Comparison of ENCODE assay signal across 20 mouse cellular contexts in the genomic region with DNA sequence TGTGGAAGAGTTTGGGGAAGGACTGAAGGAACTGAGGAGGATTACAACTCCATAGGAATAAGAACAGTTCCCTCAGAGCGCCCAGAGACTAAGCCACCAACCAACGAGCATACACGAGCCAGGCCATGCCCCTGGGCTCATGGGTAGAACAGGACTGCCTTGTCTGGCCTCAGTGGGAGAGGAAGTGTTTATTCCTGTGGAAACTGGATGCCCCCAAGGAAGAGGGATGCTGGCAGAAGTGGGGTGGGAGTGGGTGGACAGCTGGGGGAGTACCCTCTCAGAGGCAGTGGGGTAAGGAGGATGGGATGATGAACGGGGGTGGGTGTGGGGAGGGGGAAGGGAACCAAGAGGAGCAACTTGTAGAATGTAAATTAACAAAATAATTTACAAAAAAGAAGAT.
"Had no signal": no experiment of that assay in that cellular context is flagged by ENCODE, and none has a peak within 500 bp of the region (broad histone marks: within the 10 kb centered on the region; RNA-seq: fewer than 3 reads in every experiment).

No protein-coding gene starts in this region.

- H3K4me2 ChIP-seq: heart, embryonic 12.5 days; hindbrain, embryonic 12.5 days; hindbrain, embryonic 14.5 days; limb, embryonic 13.5 days; limb, embryonic 15.5 days; liver, embryonic 12.5 days had no signal

- H3K9ac ChIP-seq: heart, embryonic 12.5 days; hindbrain, embryonic 12.5 days; hindbrain, embryonic 14.5 days; limb, embryonic 13.5 days; limb, embryonic 15.5 days; liver, embryonic 12.5 days; liver, embryonic 14.5 days had no signal

- DNase-seq: gastrocnemius, adult 2 months; gastrocnemius, postnatal 10 days; gastrocnemius, postnatal 25 days; heart, postnatal 4 days; kidney, adult 11 months; kidney, postnatal 25 days; layer of hippocampus, adult 9-11 months; layer of hippocampus, postnatal 36 days; left cerebral cortex, postnatal 4 days had no signal

- ATAC-seq: forebrain, embryonic 16.5 days; hindbrain, postnatal 0 days; liver, embryonic 12.5 days had no signal

- H3K27me3 ChIP-seq: heart, embryonic 12.5 days; hindbrain, embryonic 12.5 days; limb, embryonic 13.5 days; limb, embryonic 15.5 days; liver, embryonic 12.5 days had no signal

- H3K4me3 ChIP-seq: gastrocnemius, adult 2 months; heart, embryonic 10.5 days; heart, embryonic 12.5 days; hindbrain, embryonic 10.5 days; hindbrain, embryonic 12.5 days; limb, embryonic 13.5 days; limb, embryonic 15.5 days; liver, embryonic 12.5 days had no signal

- H3K4me1 ChIP-seq: hindbrain, embryonic 10.5 days; hindbrain, embryonic 12.5 days; limb, embryonic 13.5 days; limb, embryonic 15.5 days; liver, embryonic 12.5 days had no signal

- H3K27ac ChIP-seq: gastrocnemius, adult 2 months; heart, embryonic 10.5 days; hindbrain, embryonic 10.5 days; hindbrain, embryonic 12.5 days; hindbrain, postnatal 0 days; limb, embryonic 13.5 days; limb, embryonic 15.5 days; liver, embryonic 12.5 days; liver, embryonic 14.5 days had no signal

- H3K36me3 ChIP-seq: heart, embryonic 10.5 days; heart, embryonic 12.5 days; hindbrain, embryonic 10.5 days; hindbrain, embryonic 12.5 days; limb, embryonic 13.5 days; limb, embryonic 15.5 days; liver, embryonic 12.5 days had no signal

- H3K9me3 ChIP-seq: heart, embryonic 10.5 days; heart, embryonic 12.5 days; hindbrain, embryonic 10.5 days; hindbrain, embryonic 12.5 days; limb, embryonic 13.5 days; limb, embryonic 15.5 days; liver, embryonic 12.5 days had no signal
